Mouse (Mus musculus): ENCODE measurements at regions not wholly inside any gene's neighbourhood (a gene's known extent, or its start where the extent isn't known, plus 50 kb on each side); places are given as distances from the start of the nearest gene placed in this dataset.
"Not testable (repeated sequence)": the region's sequence is repeated elsewhere in the genome, so short reads cannot be mapped to it uniquely, and the experiment has no call there.

- no peak for DNase-seq (ENCODE audit: low read depth, low spot score)
These were observed 91.4 kb downstream of the Gm21738 start for GRCm38 (mm10) chr14:19327321-19327720.

DNA sequence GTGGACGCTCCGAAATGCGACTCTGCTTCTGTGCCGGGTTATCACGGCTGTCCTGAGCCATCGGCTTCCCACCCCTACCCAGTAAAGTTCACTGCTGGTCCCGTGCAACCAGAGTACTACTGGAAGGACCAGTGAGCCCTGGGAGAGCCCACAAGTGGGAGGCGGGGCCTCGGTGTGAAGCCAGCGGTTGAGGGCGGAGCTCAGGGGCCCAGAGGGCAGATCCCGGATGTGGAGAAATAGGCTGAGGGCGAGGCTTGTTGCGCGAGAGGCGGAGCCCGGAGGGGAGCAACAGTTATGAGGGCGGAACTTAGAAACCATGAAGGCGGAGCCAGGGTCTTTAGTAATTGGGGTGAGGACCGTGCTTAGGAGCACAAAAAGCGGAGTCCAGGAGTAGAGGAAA is 107.1 kb downstream of the Gm21738 start:
- DNase-seq (ENCODE audit: low read depth, low spot score), result no peak

GRCm38 (mm10) chr14:19302859-19303258 is 115.9 kb downstream of the Gm21738 start:
- DNase-seq (ENCODE audit: low read depth, low spot score), result not testable (repeated sequence)

GRCm38 (mm10) chr14:19279096-19279495 is 139.6 kb downstream of the Gm21738 start:
- DNase-seq (ENCODE audit: low read depth, low spot score), result no peak

DNA sequence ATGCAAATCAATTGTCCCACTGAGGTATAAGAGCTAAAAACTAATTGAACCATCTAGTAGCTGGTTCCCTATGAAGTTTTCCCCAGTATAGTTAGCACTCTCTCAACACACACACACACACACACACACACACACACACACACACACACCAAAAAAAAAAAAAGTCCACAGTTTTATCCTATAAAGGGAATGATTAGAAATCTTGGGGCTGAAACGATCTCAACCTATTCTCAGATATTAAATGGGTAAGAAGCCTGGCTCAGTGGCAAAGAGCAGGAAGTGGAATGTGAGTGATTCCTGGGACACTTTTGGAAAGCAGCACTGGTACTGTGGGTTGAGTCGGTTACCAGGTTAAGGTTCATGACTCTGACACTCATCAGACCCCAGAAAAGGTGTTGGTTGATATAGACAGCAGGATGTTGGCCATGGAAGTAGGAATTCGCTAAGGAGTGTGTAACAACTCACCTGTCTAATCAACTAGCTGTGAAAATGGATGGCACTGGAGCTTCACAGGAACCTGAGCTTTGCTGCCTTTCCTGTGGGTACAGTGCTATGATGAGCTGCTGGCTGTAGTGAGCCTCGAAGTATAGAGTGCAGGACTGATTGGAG is 140.8 kb downstream of the Gm21738 start:
- peak; percentile 100 for DNase-seq (ENCODE audit: low read depth, low spot score)
